Comparison of ENCODE assay signal across 12 mouse cellular contexts in genomic region chr7:70330207-70330562, GRCm38 (mm10). TPM values are rescaled to one million over a fixed set of nuclear protein-coding genes. Genes with fewer than 3 reads are reported as not detected.
DNase-seq lines count a peak whose midpoint lies in the region; ATAC-seq and TF ChIP-seq lines count a peak whose summit lies in the region.
"Had no signal": no experiment of that assay in that cellular context is flagged by ENCODE, and none has a peak within 500 bp of the region (broad histone marks: within the 10 kb centered on the region; RNA-seq: fewer than 3 reads in every experiment).

No protein-coding gene starts in this region.

- H3K4me2 ChIP-seq in lung, embryonic 14.5 days, result peak overlapping the region; percentile 93
- peak overlapping the region; percentile 43 for H3K4me2 ChIP-seq in forebrain, embryonic 11.5 days (ENCODE audit: low read depth, low read length, severe bottlenecking)
- H3K4me2 ChIP-seq in limb, embryonic 11.5 days (ENCODE audit: low read depth, severe bottlenecking), result no peak overlapping the region
- H3K4me2 ChIP-seq in stomach, embryonic 14.5 days (replicated peaks; ENCODE audit: low read depth, low read length), result peak overlapping the region; percentile 81; the same call in 1 of the 2 replicates

- H3K4me3 ChIP-seq in lung, embryonic 14.5 days (ENCODE audit: low read depth, low read length), result no peak overlapping the region
- peak overlapping the region; percentile 38 for H3K4me3 ChIP-seq in forebrain, embryonic 11.5 days (ENCODE audit: low read depth, low read length)
- no peak overlapping the region for H3K4me3 ChIP-seq in limb, embryonic 11.5 days (ENCODE audit: low read depth, low read length)
- H3K4me3 ChIP-seq in stomach, embryonic 14.5 days (ENCODE audit: low read depth, low read length), result peak overlapping the region; percentile 54; the same call in 1 of the 2 replicates

- no peak overlapping the region for H3K27ac ChIP-seq in lung, embryonic 14.5 days (ENCODE audit: low read depth)
- H3K27ac ChIP-seq in forebrain, embryonic 11.5 days (ENCODE audit: low read depth, low read length), result peak overlapping the region; percentile 69
- H3K27ac ChIP-seq in limb, embryonic 11.5 days (replicated peaks; ENCODE audit: low read depth, low read length), result no peak overlapping the region
- no peak overlapping the region for H3K27ac ChIP-seq in stomach, embryonic 14.5 days (ENCODE audit: low read length)
- H3K27ac ChIP-seq: macrophage had no signal

- WGBS in lung, embryonic 14.5 days, result 24% methylated on average over 12 of the region's 12 CpGs
- WGBS in forebrain, embryonic 11.5 days, result under 1% methylated on average over 12 of the region's 12 CpGs
- WGBS in limb, embryonic 11.5 days, result 2% methylated on average over 12 of the region's 12 CpGs
- WGBS in stomach, embryonic 14.5 days, result 20% methylated on average over 12 of the region's 12 CpGs

- H3K9ac ChIP-seq in lung, embryonic 14.5 days, result no peak overlapping the region
- peak overlapping the region; percentile 69 for H3K9ac ChIP-seq in forebrain, embryonic 11.5 days (ENCODE audit: low read length)
- H3K9ac ChIP-seq in limb, embryonic 11.5 days (ENCODE audit: low read length), result no peak overlapping the region
- no peak overlapping the region for H3K9ac ChIP-seq in stomach, embryonic 14.5 days (replicated peaks; ENCODE audit: low read depth, low read length)

- H3K36me3 ChIP-seq in lung, embryonic 14.5 days (ENCODE audit: insufficient read depth), result no peaks in the 10 kb centered on the region
- H3K36me3 ChIP-seq in forebrain, embryonic 11.5 days (ENCODE audit: control insufficient read depth, insufficient read depth, low read length), result no peaks in the 10 kb centered on the region
- H3K36me3 ChIP-seq in limb, embryonic 11.5 days (ENCODE audit: control insufficient read depth, insufficient read depth, low read length), result no peaks in the 10 kb centered on the region
- no peaks in the 10 kb centered on the region for H3K36me3 ChIP-seq in stomach, embryonic 14.5 days (ENCODE audit: control insufficient read depth, insufficient read depth, low read length)

- no peaks in the 10 kb centered on the region for H3K4me1 ChIP-seq in lung, embryonic 14.5 days (ENCODE audit: insufficient read depth)
- peaks cover 24% of the 10 kb centered on the region for H3K4me1 ChIP-seq in forebrain, embryonic 11.5 days (replicated peaks; ENCODE audit: control insufficient read depth, insufficient read depth, low read length)
- peaks cover 32% of the 10 kb centered on the region for H3K4me1 ChIP-seq in limb, embryonic 11.5 days (ENCODE audit: control insufficient read depth, insufficient read depth, low read length)
- H3K4me1 ChIP-seq in stomach, embryonic 14.5 days (ENCODE audit: control insufficient read depth, insufficient read depth, low read length), result peaks cover 5% of the 10 kb centered on the region; the same call in 1 of the 2 replicates

- DNase-seq in lung, embryonic 14.5 days, result no peak
- no peak for DNase-seq in lung, adult 18-20 months
- peak; percentile 70 for DNase-seq in forebrain, embryonic 11.5 days (ENCODE audit: low spot score)
- peak; percentile 52 for DNase-seq in limb, embryonic 11.5 days (ENCODE audit: low spot score)
- DNase-seq in frontal cortex, postnatal 14 days (ENCODE audit: low spot score in 2 of 2), result no peak
- no peak for DNase-seq in frontal cortex, postnatal 25 days (ENCODE audit: low spot score in 2 of 2)
- DNase-seq in spleen, postnatal 10 days (ENCODE audit: low spot score in 2 of 2), result no peak
- DNase-seq: cerebellum, adult 9-10 months; gastrocnemius, postnatal 10 days; layer of hippocampus, adult 9-11 months had no signal

- ATAC-seq in lung, embryonic 14.5 days (ENCODE audit: insufficient read depth), result no peak
- ATAC-seq in forebrain, embryonic 11.5 days (replicated peaks; ENCODE audit: low FRiP score), result no peak
- no peak for ATAC-seq in limb, embryonic 11.5 days (ENCODE audit: insufficient number of reproducible peaks, low FRiP score, low TSS enrichment, low read depth)
- ATAC-seq in stomach, embryonic 14.5 days (ENCODE audit: insufficient number of reproducible peaks, insufficient read depth, low FRiP score, low read depth), result no peak

- H3K27me3 ChIP-seq in lung, embryonic 14.5 days (ENCODE audit: insufficient read depth, low read length), result peaks cover 61% of the 10 kb centered on the region
- H3K27me3 ChIP-seq in forebrain, embryonic 11.5 days (ENCODE audit: control insufficient read depth, insufficient read depth, low read length), result peaks cover 71% of the 10 kb centered on the region
- H3K27me3 ChIP-seq in limb, embryonic 11.5 days (ENCODE audit: control insufficient read depth, insufficient read depth, low read length), result peaks cover 65% of the 10 kb centered on the region
- H3K27me3 ChIP-seq in stomach, embryonic 14.5 days (ENCODE audit: control insufficient read depth, insufficient read depth, low read length), result peaks cover 12% of the 10 kb centered on the region; the same call in 1 of the 2 replicates

- no peak for TF ChIP-seq CTCF in lung, embryonic 14.5 days (IDR thresholded peaks at IDR 0.05; ENCODE audit: low read depth)

- no peaks in the 10 kb centered on the region for H3K9me3 ChIP-seq in lung, embryonic 14.5 days (ENCODE audit: low read depth, low read length)
- H3K9me3 ChIP-seq in forebrain, embryonic 11.5 days (ENCODE audit: control insufficient read depth, low read length), result no peaks in the 10 kb centered on the region
- no peaks in the 10 kb centered on the region for H3K9me3 ChIP-seq in limb, embryonic 11.5 days (ENCODE audit: control insufficient read depth, low read length)
- no peaks in the 10 kb centered on the region for H3K9me3 ChIP-seq in stomach, embryonic 14.5 days (ENCODE audit: control insufficient read depth, low read depth, low read length)

RNA-seq across cellular contexts. Expression of gene Nr2f2, which starts 36.4 kb away (rescaled TPM):
- 142 and 146 TPM in 2 replicates for polyA plus RNA-seq in lung, embryonic 14.5 days (2014; fragmentation: Nextera tagmentation; extraction: Ambion mirVana)
- polyA plus RNA-seq in forebrain, embryonic 11.5 days (2014; fragmentation: Nextera tagmentation; extraction: Ambion mirVana), result 124 and 137 TPM in 2 replicates
- 71.4 and 79.5 TPM in 2 replicates for polyA plus RNA-seq in limb, embryonic 11.5 days (2014; fragmentation: Nextera tagmentation; extraction: Ambion mirVana)
- 106 and 111 TPM in 2 replicates for polyA plus RNA-seq in stomach, embryonic 14.5 days (2014; fragmentation: Nextera tagmentation; extraction: Ambion mirVana)
- polyA plus RNA-seq: macrophage had no signal

Comparison
In these comparisons a context has a peak if more than half of its experiments do, and no peak if none do; other contexts are left out.
1. DNase-seq: peak in forebrain, embryonic 11.5 days (single experiment) and limb, embryonic 11.5 days (single experiment); none in lung, embryonic 14.5 days (single experiment), lung, adult 18-20 months (0 of 2), frontal cortex, postnatal 14 days (0 of 2), frontal cortex, postnatal 25 days (0 of 2) and spleen, postnatal 10 days (0 of 2).
2. H3K4me3 ChIP-seq: peak in forebrain, embryonic 11.5 days (single experiment) and stomach, embryonic 14.5 days (single experiment); none in lung, embryonic 14.5 days (single experiment) and limb, embryonic 11.5 days (single experiment).